Mouse (Mus musculus) small intestine, adult 2 months (tissue): Measurements from ENCODE around the gene Urb1.

Source experiments
- CTCF ChIP-seq: fragments of 200-500 bp; IDR thresholded peaks from 2 replicates; pipeline ENCODE4 v1.5.1; 2012; ENCODE audit warnings: low read depth, mild to moderate bottlenecking, control low read depth, inconsistent platforms, low read length, moderate library complexity, mixed read lengths; ENCODE audit not compliant: insufficient replicate concordance, insufficient read length; ENCODE audit errors: extremely low read depth
- POLR2A ChIP-seq: fragments of 200-500 bp; IDR thresholded peaks from 2 replicates; pipeline ENCODE4 v1.6.1; 2012; ENCODE audit warnings: low read depth, mild to moderate bottlenecking, control low read depth, inconsistent platforms, low read length, moderate library complexity

GRCm38 (mm10) chr16:90703646-90704045 is 106.6 kb downstream of the Urb1 start:
- TF ChIP-seq POLR2A, result no peak
- no peak for TF ChIP-seq CTCF
